Mouse (Mus musculus): ENCODE data around the gene Tex33. TPM values are rescaled to one million over a fixed set of nuclear protein-coding genes. Genes with fewer than 3 reads are reported as not detected.

Tex33 gene
- polyA plus RNA-seq, 1 experiment, result not detected

GRCm38 (mm10) chr15:78328520-78329097 is 67.1 kb downstream of the Tex33 start:
- Histone ChIP-seq H3K4me1 (ENCODE audit: control insufficient read depth, insufficient read depth, low read length) (no peaks in the 10 kb centered on the region), H3K27me3 (ENCODE audit: control insufficient read depth, insufficient read depth, low read length) (no peaks in the 10 kb centered on the region), H3K4me3 (replicated peaks; ENCODE audit: insufficient read depth, low read depth, low read length) (no peak overlapping the region), H3K27ac (ENCODE audit: insufficient read depth, low read length) (no peak overlapping the region)
- DNase-seq, result no peak
- TF ChIP-seq POLR2A (IDR thresholded peaks at IDR 0.05; ENCODE audit: borderline replicate concordance, insufficient read depth, low read length), result no peak
- no peak for TF ChIP-seq CTCF (IDR thresholded peaks at IDR 0.05; ENCODE audit: borderline replicate concordance, insufficient read depth, low read depth, low read length)
- WGBS, result 72% methylated on average over 3 of the region's 3 CpGs

Other genes starting within 250 kb of the Tex33 start
- gene Ift27, start 221.8 kb downstream of the Tex33 start, polyA plus RNA-seq (2012; rRNA removed), result 52.0 and 56.5 TPM in 2 replicates
- gene Pvalb, start 189.5 kb downstream of the Tex33 start, polyA plus RNA-seq (2012; rRNA removed), result 1,013 and 1,016 TPM in 2 replicates
- 0.77 and 0.84 TPM in 2 replicates for gene Ncf4, start 151.1 kb downstream of the Tex33 start, polyA plus RNA-seq (2012; rRNA removed)
- 0.20 and 0.24 TPM in 2 replicates for gene Csf2rb2, start 90.2 kb downstream of the Tex33 start, polyA plus RNA-seq (2012; rRNA removed)
- 0.30 and 0.33 TPM in 2 replicates for gene Csf2rb, start 70.2 kb downstream of the Tex33 start, polyA plus RNA-seq (2012; rRNA removed)
- 84.3 and 86.1 TPM in 2 replicates for gene Tst, start 10.0 kb upstream of the Tex33 start, polyA plus RNA-seq (2012; rRNA removed)
- gene Mpst, start 10.5 kb upstream of the Tex33 start, polyA plus RNA-seq (2012; rRNA removed), result 67.2 and 68.4 TPM in 2 replicates
- 316 and 321 TPM in 2 replicates for gene Kctd17, start 32.7 kb upstream of the Tex33 start, polyA plus RNA-seq (2012; rRNA removed)
- 0.06 and 0.08 TPM in 2 replicates for gene Tmprss6, start 72.7 kb upstream of the Tex33 start, polyA plus RNA-seq (2012; rRNA removed)
- gene Il2rb, start 99.4 kb upstream of the Tex33 start, polyA plus RNA-seq (2012; rRNA removed), result 0.10 and 0.25 TPM in 2 replicates
- gene C1qtnf6, start 135.5 kb upstream of the Tex33 start, polyA plus RNA-seq (2012; rRNA removed), result 3.1 and 3.5 TPM in 2 replicates
- 9.8 and 12.1 TPM in 2 replicates for gene Sstr3, start 148.8 kb upstream of the Tex33 start, polyA plus RNA-seq (2012; rRNA removed)
- 1.4 and 1.8 TPM in 2 replicates for gene Rac2, start 176.9 kb upstream of the Tex33 start, polyA plus RNA-seq (2012; rRNA removed)
- 3.8 and 4.6 TPM in 2 replicates for gene Cyth4, start 201.1 kb upstream of the Tex33 start, polyA plus RNA-seq (2012; rRNA removed)

All from cerebellum, adult 2 months (tissue).